Mouse (Mus musculus) intestine, postnatal 0 days (tissue): ENCODE data around the gene Emc9. TPM values are rescaled to one million over a fixed set of nuclear protein-coding genes. Genes with fewer than 3 reads are reported as not detected.

Experiments used
- ATAC-seq: fragments of 200-750 bp; cut with Nextera tagmentation; 2 replicates; pipeline ENCODE4 v1.8.0; 2017; ENCODE audit warnings: mild to moderate bottlenecking, moderate TSS enrichment, moderate library complexity
- H3K27ac ChIP-seq: fragments of 300-500 bp; sonication (generic); 2 replicates; pipeline ENCODE4 v1.5.1; 2014; ENCODE audit warnings: mild to moderate bottlenecking, low read depth, low read length, moderate library complexity
- H3K27me3 ChIP-seq: fragments of 300-500 bp; sonication (generic); replicated peaks from 2 replicates; pipeline ENCODE4 v1.6.1; 2014; ENCODE audit warnings: low read length, mixed read lengths; ENCODE audit not compliant: control insufficient read depth, insufficient read depth
- H3K36me3 ChIP-seq: fragments of 300-500 bp; sonication (generic); 2 replicates; pipeline ENCODE4 v1.6.1; 2014; ENCODE audit warnings: mild to moderate bottlenecking, moderate library complexity; ENCODE audit not compliant: control insufficient read depth, insufficient read depth
- H3K4me1 ChIP-seq: fragments of 300-500 bp; sonication (generic); replicated peaks from 2 replicates; pipeline ENCODE4 v1.6.1; 2014; ENCODE audit warnings: antibody characterized with exemption, low read length, mixed read lengths; ENCODE audit not compliant: control insufficient read depth, insufficient read depth
- H3K4me2 ChIP-seq: fragments of 300-500 bp; sonication (generic); replicated peaks from 2 replicates; pipeline ENCODE4 v1.6.1; 2014; ENCODE audit warnings: low read depth, mild to moderate bottlenecking, moderate library complexity
- H3K4me3 ChIP-seq: fragments of 300-500 bp; sonication (generic); 2 replicates; pipeline ENCODE4 v1.5.1; 2014; ENCODE audit warnings: low read depth, low read length
- H3K9ac ChIP-seq: fragments of 300-500 bp; sonication (generic); 2 replicates; pipeline ENCODE4 v1.6.1; 2014; ENCODE audit warnings: mild to moderate bottlenecking, low read depth, low read length
- H3K9me3 ChIP-seq: fragments of 300-500 bp; sonication (generic); 2 replicates; pipeline ENCODE4 v1.6.1; 2016; ENCODE audit warnings: mixed run types; ENCODE audit not compliant: control insufficient read depth
- CTCF ChIP-seq: sonication (generic); IDR thresholded peaks from 2 replicates; pipeline ENCODE4 v1.5.1; 2016; ENCODE audit warnings: low read depth, mild to moderate bottlenecking, control low read depth, antibody characterized with exemption, moderate library complexity
- WGBS: fragments of 180-500 bp; shearing (Covaris S2); extraction: QIAGEN DNeasy Blood & Tissue Kit; methylation state at CpG from one replicate; pipeline ENCODE4 v1.1.7; 2014; 5-methylcytosine and 5-hydroxymethylcytosine counted together
- polyA plus RNA-seq: library from polyadenylated mRNA; unstranded; fragments of >200 nt; fragmentation: Nextera tagmentation; extraction: Ambion mirVana; gene quantifications from 2 replicates; pipeline ENCODE4 v1.2.1, GENCODE M21; 2015

Gene Emc9
- polyA plus RNA-seq, 1 experiment from 2014 or later: 21.6 TPM

DNA sequence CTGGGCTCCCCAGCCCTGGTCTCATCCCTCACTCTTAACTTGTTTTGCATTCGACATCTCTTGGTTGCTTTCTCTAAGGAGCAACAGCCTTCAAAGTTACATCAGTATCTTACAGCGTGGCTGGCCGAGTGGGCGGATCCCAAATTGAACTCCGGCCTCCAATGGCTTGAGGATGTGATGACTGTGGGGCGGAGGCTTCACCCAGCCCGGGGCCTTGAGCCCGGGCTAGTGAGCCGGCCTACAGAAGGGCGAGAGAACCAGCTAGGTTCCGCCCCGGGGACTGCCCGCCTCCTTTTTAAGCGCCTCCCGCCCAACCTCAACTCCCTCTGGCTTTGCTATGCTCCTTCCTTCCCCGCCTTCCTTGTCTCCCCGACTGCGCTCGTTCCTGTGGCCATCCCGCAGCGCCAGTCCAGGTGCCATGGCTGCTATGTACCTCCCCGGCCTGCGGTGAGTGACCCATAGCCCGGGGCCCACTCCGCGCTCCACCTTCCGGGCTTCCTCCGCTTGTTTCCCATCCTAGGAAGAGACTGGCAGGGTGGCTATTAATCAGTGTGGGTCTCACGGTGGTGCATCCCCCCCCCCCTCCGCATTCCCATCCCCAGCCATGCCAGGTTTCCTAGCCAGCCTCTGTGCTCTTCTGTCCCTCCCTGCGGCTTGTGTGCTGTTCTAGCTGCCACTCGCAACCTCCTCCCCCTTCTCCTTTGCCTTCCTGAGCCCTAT lies 44.9 kb downstream of the Emc9 start, which contains the start of gene Pck2:
TSS of gene Pck2 (plus strand) at position 200 of the 720 bp plus-strand sequence.
- Histone ChIP-seq H3K27ac (peak within 1 kb of the TSS; percentile 87), H3K36me3 (peaks cover 19% of the 10 kb centered on the region), H3K9me3 (no peaks in the 10 kb centered on the region), H3K9ac (peak within 1 kb of the TSS; percentile 65), H3K4me2 (peak within 1 kb of the TSS; percentile 87), H3K4me3 (peak within 1 kb of the TSS; percentile 65), H3K27me3 (no peaks in the 10 kb centered on the region), H3K4me1 (peaks cover 4% of the 10 kb centered on the region; the same call in 1 of the 2 replicates)
- WGBS: under 1% methylated on average over 32 of the region's 32 CpGs
- no peak; the same call in 1 of the 2 replicates for TF ChIP-seq CTCF
- ATAC-seq: peak; percentile 91

DNA sequence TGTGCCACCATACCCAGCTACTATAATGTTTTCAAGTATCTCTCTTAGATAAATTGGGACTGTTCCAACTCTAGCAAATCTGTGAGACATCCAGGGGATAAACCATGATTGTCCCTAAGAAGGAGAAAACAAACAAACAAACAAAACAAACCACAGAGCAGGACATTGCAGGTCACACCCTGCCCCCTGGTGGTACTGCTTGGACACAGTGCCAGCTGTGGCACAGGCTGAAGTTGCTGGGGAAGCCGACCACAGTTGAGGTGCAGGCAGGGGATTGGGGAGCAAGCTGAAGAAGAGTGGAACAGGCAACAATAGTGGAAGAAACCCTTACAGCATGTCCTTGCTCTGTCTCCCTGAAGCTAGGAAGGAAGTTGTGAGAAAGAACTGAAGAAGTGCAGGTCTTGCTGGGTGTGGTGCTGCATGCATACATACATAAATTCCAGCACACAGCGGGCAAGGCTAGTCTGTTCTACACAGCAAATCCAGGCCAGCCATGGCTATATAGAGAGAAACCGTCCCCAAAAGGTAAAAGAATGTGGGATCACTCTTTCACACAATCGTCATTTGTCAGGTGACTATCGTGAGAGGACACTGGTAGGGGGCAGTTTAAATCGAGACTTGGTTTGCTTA lies 48.9 kb downstream of the Emc9 start:
- peaks cover 4% of the 10 kb centered on the region; the same call in 1 of the 2 replicates for H3K4me1 ChIP-seq
- TF ChIP-seq CTCF: peak; percentile 87
- H3K27ac ChIP-seq: no peak overlapping the region
- H3K36me3 ChIP-seq: no peaks in the 10 kb centered on the region
- no peaks in the 10 kb centered on the region for H3K9me3 ChIP-seq
- WGBS: 46% methylated on average over 6 of the region's 6 CpGs
- no peak overlapping the region for H3K4me3 ChIP-seq
- ATAC-seq: no peak
- H3K4me2 ChIP-seq: no peak overlapping the region
- no peak overlapping the region for H3K9ac ChIP-seq
- H3K27me3 ChIP-seq: no peaks in the 10 kb centered on the region

Other genes with a start within 250 kb of the Emc9 start
- 130 and 133 TPM in 2 replicates for gene Dhrs4, start 106.5 kb downstream of the Emc9 start, polyA plus RNA-seq
- 0.52 and 0.61 TPM in 2 replicates for gene Carmil3, start 94.7 kb downstream of the Emc9 start, polyA plus RNA-seq
- 0.24 and 0.39 TPM in 2 replicates for gene Cpne6, start 74.9 kb downstream of the Emc9 start, polyA plus RNA-seq
- not detected in 2 replicates for gene Nrl, start 60.3 kb downstream of the Emc9 start, polyA plus RNA-seq
- gene Pck2, start 45.0 kb downstream of the Emc9 start, polyA plus RNA-seq: 16.7 and 17.6 TPM in 2 replicates
- 67.0 and 74.7 TPM in 2 replicates for gene Dcaf11, start 25.3 kb downstream of the Emc9 start, polyA plus RNA-seq
- 1.2 and 1.8 TPM in 2 replicates for gene A730061H03Rik, start 24.9 kb downstream of the Emc9 start, polyA plus RNA-seq
- 0.48 and 0.52 TPM in 2 replicates for gene Fitm1, start 9.7 kb downstream of the Emc9 start, polyA plus RNA-seq
- 283 and 287 TPM in 2 replicates for gene Psme1, start 7.2 kb downstream of the Emc9 start, polyA plus RNA-seq
- 481 and 514 TPM in 2 replicates for gene Psme2, start 5.8 kb upstream of the Emc9 start, polyA plus RNA-seq
- gene Rnf31, start 6.4 kb upstream of the Emc9 start, polyA plus RNA-seq: 18.2 and 24.0 TPM in 2 replicates
- 44.7 and 46.9 TPM in 2 replicates for gene Irf9, start 18.3 kb upstream of the Emc9 start, polyA plus RNA-seq
- 29.8 and 30.1 TPM in 2 replicates for gene Rec8, start 32.7 kb upstream of the Emc9 start, polyA plus RNA-seq
- 28.0 and 29.8 TPM in 2 replicates for gene Ipo4, start 50.7 kb upstream of the Emc9 start, polyA plus RNA-seq
- gene Gm49378, start 52.6 kb upstream of the Emc9 start, polyA plus RNA-seq: 2.3 and 2.7 TPM in 2 replicates
- gene Tm9sf1, start 58.5 kb upstream of the Emc9 start, polyA plus RNA-seq: 94.6 and 95.9 TPM in 2 replicates
- 0.65 and 0.69 TPM in 2 replicates for gene Tssk4, start 64.9 kb upstream of the Emc9 start, polyA plus RNA-seq
- gene Mdp1, start 75.2 kb upstream of the Emc9 start, polyA plus RNA-seq: 85.1 and 94.0 TPM in 2 replicates
- gene Gmpr2, start 86.6 kb upstream of the Emc9 start, polyA plus RNA-seq: 21.3 and 24.4 TPM in 2 replicates
- gene Nedd8, start 86.8 kb upstream of the Emc9 start, polyA plus RNA-seq: 385 and 387 TPM in 2 replicates
- gene Tinf2, start 96.5 kb upstream of the Emc9 start, polyA plus RNA-seq: 20.6 and 21.9 TPM in 2 replicates
- 1.1 and 1.3 TPM in 2 replicates for gene Tgm1, start 128.6 kb upstream of the Emc9 start, polyA plus RNA-seq
- 24.0 and 25.6 TPM in 2 replicates for gene Rabggta, start 137.0 kb upstream of the Emc9 start, polyA plus RNA-seq
- gene Dhrs1, start 160.4 kb upstream of the Emc9 start, polyA plus RNA-seq: 466 and 476 TPM in 2 replicates
- 14.4 and 14.9 TPM in 2 replicates for gene Nop9, start 160.4 kb upstream of the Emc9 start, polyA plus RNA-seq
- 366 and 385 TPM in 2 replicates for gene Cideb, start 173.2 kb upstream of the Emc9 start, polyA plus RNA-seq
- 6.7 and 9.0 TPM in 2 replicates for gene Ltb4r2, start 176.1 kb upstream of the Emc9 start, polyA plus RNA-seq
- 3.8 and 4.1 TPM in 2 replicates for gene Ltb4r1, start 180.7 kb upstream of the Emc9 start, polyA plus RNA-seq
- gene Adcy4, start 198.8 kb upstream of the Emc9 start, polyA plus RNA-seq: 3.5 and 4.3 TPM in 2 replicates
- gene Ripk3, start 203.6 kb upstream of the Emc9 start, polyA plus RNA-seq: 39.2 and 47.3 TPM in 2 replicates
- 5.9 and 6.1 TPM in 2 replicates for gene Nfatc4, start 237.8 kb upstream of the Emc9 start, polyA plus RNA-seq